Mouse (Mus musculus) C3H10T1/2 (cell line): ENCODE results near the gene Gbgt1. TPM values are rescaled to one million over a fixed set of nuclear protein-coding genes. Genes with fewer than 3 reads are reported as not detected.

Experiments used
- polyA plus RNA-seq, 2 experiments: library from polyadenylated mRNA; unstranded; fragments of >200 nt; fragmentation: generic; extraction: Trizol; gene quantifications; one replicate each; pipeline ENCODE4 v1.2.1; 2012; ENCODE audit warnings: missing spikeins in 2 of 2

The Gbgt1 gene
- under 1 TPM in 1 of 2 experiments, not detected in 1; 0.38 TPM for polyA plus RNA-seq

GRCm38 (mm10) chr2:28496671-28497070 lies at the start of gene Gbgt1:
TSS of gene Gbgt1 (plus strand) at chr2:28496891.

GRCm38 (mm10) chr2:28465836-28466518 lies 30.7 kb upstream of the Gbgt1 start, which contains the start of gene 1700007K13Rik:
TSS of gene 1700007K13Rik (minus strand) at chr2:28466332.

GRCm38 (mm10) chr2:28467860-28468485 lies 28.7 kb upstream of the Gbgt1 start, which contains the start of gene Mrps2:
TSS of gene Mrps2 (plus strand) at chr2:28468066.

GRCm38 (mm10) chr2:28505795-28506194 lies 9.1 kb downstream of the Gbgt1 start, which contains the start of gene Gm10134:
TSS of gene Gm10134 (plus strand) at chr2:28506095.

GRCm38 (mm10) chr2:28512798-28513401 lies 16.2 kb downstream of the Gbgt1 start, which contains the start of gene Ralgds:
TSS of gene Ralgds (plus strand) at chr2:28513125.

Other genes starting within 250 kb of the Gbgt1 start
- gene Ppp1r26, start 50.1 kb upstream of the Gbgt1 start, polyA plus RNA-seq = under 1 TPM in 1 of 2 experiments, not detected in 1; 0.04 TPM
- gene 1700007K13Rik, start 30.6 kb upstream of the Gbgt1 start, polyA plus RNA-seq = 1 to 10 TPM in 1 of 2 experiments, under 1 TPM in 1; 0.63 to 1.1 TPM
- gene Mrps2, start 28.8 kb upstream of the Gbgt1 start, polyA plus RNA-seq = 10 to 100 TPM; 12.9 to 17.0 TPM
- not detected for gene Gm10134, start 9.2 kb downstream of the Gbgt1 start, polyA plus RNA-seq
- 10 to 100 TPM in 1 of 2 experiments, 1 to 10 TPM in 1; 4.8 to 61.9 TPM for gene Ralgds, start 16.2 kb downstream of the Gbgt1 start, polyA plus RNA-seq
- under 1 TPM in 1 of 2 experiments, not detected in 1; 0.07 TPM for gene Cel, start 66.5 kb downstream of the Gbgt1 start, polyA plus RNA-seq
- gene Gtf3c5, start 86.9 kb downstream of the Gbgt1 start, polyA plus RNA-seq = 10 to 100 TPM; 24.3 to 31.8 TPM
- not detected for gene Gfi1b, start 125.1 kb downstream of the Gbgt1 start, polyA plus RNA-seq
- 1 to 10 TPM; 1.9 to 7.6 TPM for gene Tsc1, start 144.3 kb downstream of the Gbgt1 start, polyA plus RNA-seq
- 1 to 10 TPM; 1.7 to 2.2 TPM for gene Spaca9, start 202.8 kb downstream of the Gbgt1 start, polyA plus RNA-seq
- gene Ak8, start 203.3 kb downstream of the Gbgt1 start, polyA plus RNA-seq = under 1 TPM; 0.06 to 0.61 TPM